10 mouse cellular contexts compared by ENCODE assay signal in the genomic region with DNA sequence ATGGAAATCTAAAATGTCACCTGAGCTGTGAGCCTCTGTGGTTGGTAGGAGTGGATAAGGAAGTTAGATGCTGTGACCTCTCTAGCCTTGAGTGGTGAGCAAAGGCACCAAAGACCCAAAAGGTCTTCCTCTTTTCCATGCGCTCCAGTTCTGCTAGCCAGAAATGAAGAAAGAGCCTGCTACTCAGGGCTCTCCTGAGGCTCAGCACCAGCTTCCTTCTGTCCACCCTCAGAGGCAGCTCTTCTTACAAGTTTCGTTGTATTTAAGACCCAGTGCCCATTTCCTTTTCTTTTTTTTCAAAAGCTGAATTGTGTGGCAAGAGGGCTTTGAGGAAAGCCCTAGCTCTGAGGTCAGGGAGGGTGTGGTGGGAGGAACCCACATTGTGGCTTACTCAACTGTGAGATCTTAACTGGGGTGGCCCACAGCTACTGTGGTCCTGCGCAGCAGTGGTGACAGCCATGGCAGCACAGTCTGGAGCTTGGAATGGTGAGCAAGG. TPM values are rescaled to one million over a fixed set of nuclear protein-coding genes. Genes with fewer than 3 reads are reported as not detected.
A peak's percentile ranks its signal among the peaks of the same experiment; 100 is the strongest.
DNase-seq lines count a peak whose midpoint lies in the region; ATAC-seq and TF ChIP-seq lines count a peak whose summit lies in the region.
"Had no signal": no experiment of that assay in that cellular context is flagged by ENCODE, and none has a peak within 500 bp of the region (broad histone marks: within the 10 kb centered on the region; RNA-seq: fewer than 3 reads in every experiment).

No protein-coding gene starts in this region.

- no peaks in the 10 kb centered on the region for H3K36me3 ChIP-seq in liver, embryonic 12.5 days
- H3K36me3 ChIP-seq: embryonic facial prominence, embryonic 15.5 days; neural tube, embryonic 13.5 days had no signal

- peak; percentile 63 for ATAC-seq in activated CD4-positive, CD25-positive, alpha-beta regulatory T cell, adult 4 months
- ATAC-seq in liver, embryonic 12.5 days = peak; percentile 66; the same call in 1 of the 2 replicates
- ATAC-seq in monocyte, adult 5-6 weeks (replicated peaks; ENCODE audit: insufficient number of reproducible peaks, low FRiP score, low TSS enrichment, poor library complexity, severe bottlenecking) = peak; percentile 86

- H3K9me3 ChIP-seq in liver, embryonic 12.5 days (replicated peaks) = no peaks in the 10 kb centered on the region
- H3K9me3 ChIP-seq: embryonic facial prominence, embryonic 15.5 days; neural tube, embryonic 13.5 days had no signal

- no peak overlapping the region for H3K4me3 ChIP-seq in lung, adult 2 months (replicated peaks; ENCODE audit: extremely low read depth, low read depth, low read length)
- no peak overlapping the region for H3K4me3 ChIP-seq in liver, embryonic 12.5 days
- H3K4me3 ChIP-seq: embryonic facial prominence, embryonic 15.5 days; neural tube, embryonic 13.5 days had no signal

- H3K27me3 ChIP-seq in liver, embryonic 12.5 days (replicated peaks) = peaks cover 17% of the 10 kb centered on the region

- peaks cover 8% of the 10 kb centered on the region for H3K4me1 ChIP-seq in lung, adult 2 months (ENCODE audit: control insufficient read depth, insufficient read depth, low read length)
- H3K4me1 ChIP-seq in liver, embryonic 12.5 days = peaks cover 16% of the 10 kb centered on the region
- H3K4me1 ChIP-seq: neural tube, embryonic 13.5 days had no signal

- TF ChIP-seq POLR2A in lung, adult 2 months (IDR thresholded peaks at IDR 0.05; ENCODE audit: borderline replicate concordance, extremely low read depth, low read depth, low read length) = no peak

- peak; percentile 19 to 33 for DNase-seq in lung, adult 18-20 months
- no peak for DNase-seq in lung, adult 2 months
- no peak for DNase-seq in layer of hippocampus, adult 9-11 months
- DNase-seq in embryo, embryonic 11 days = no peak
- DNase-seq: layer of hippocampus, postnatal 36 days had no signal

- H3K9ac ChIP-seq in liver, embryonic 12.5 days = no peak overlapping the region
- H3K9ac ChIP-seq: embryonic facial prominence, embryonic 15.5 days; neural tube, embryonic 13.5 days had no signal

- TF ChIP-seq CTCF in lung, adult 2 months (IDR thresholded peaks at IDR 0.05; ENCODE audit: insufficient read depth, low read length) = no peak

- no peak overlapping the region for H3K27ac ChIP-seq in liver, embryonic 12.5 days
- H3K27ac ChIP-seq: embryonic facial prominence, embryonic 15.5 days; neural tube, embryonic 13.5 days had no signal

- WGBS in lung, adult 2 months = 74% methylated on average over 3 of the region's 3 CpGs
- WGBS in liver, embryonic 12.5 days (ENCODE audit: insufficient replicate concordance) = 45% methylated on average over 3 of the region's 3 CpGs

- H3K4me2 ChIP-seq in liver, embryonic 12.5 days = no peak overlapping the region
- H3K4me2 ChIP-seq: embryonic facial prominence, embryonic 15.5 days; neural tube, embryonic 13.5 days had no signal

RNA-seq across cellular contexts. Expression of a gene that starts 34.2 kb away (rescaled TPM):
- polyA plus RNA-seq in lung, adult 2 months (2012; rRNA removed) = 5.3 and 6.8 TPM in 2 replicates
- polyA plus RNA-seq in activated CD4-positive, CD25-positive, alpha-beta regulatory T cell, adult 4 months (2017; shearing (Covaris generic)) = 1 to 10 TPM in 1 of 2 experiments, under 1 TPM in 1; 0.48 to 1.0 TPM
- 0.12 and 0.25 TPM in 2 replicates for polyA plus RNA-seq in liver, embryonic 12.5 days (2016; fragmentation: Nextera tagmentation; extraction: Ambion mirVana)
- 1.6 to 3.7 TPM (median 2.1 TPM) in 3 replicates for total RNA-seq in monocyte, adult 5-6 weeks (2017)

Comparison
In these comparisons a context has a peak if more than half of its experiments do, and no peak if none do; other contexts are left out.
1. DNase-seq: peak in lung, adult 18-20 months (2 of 2); none in lung, adult 2 months (single experiment), layer of hippocampus, adult 9-11 months (single experiment) and embryo, embryonic 11 days (single experiment).
2. Peak in every context shown above with its lines, with median percentiles within 50 percentile points of each other: ATAC-seq.